Mouse (Mus musculus): ENCODE data around the gene Atl2. TPM values are rescaled to one million over a fixed set of nuclear protein-coding genes. Genes with fewer than 3 reads are reported as not detected.

Atl2 gene
- polyA plus RNA-seq, 1 experiment from 2014 or later = 30.8 TPM

GRCm38 (mm10) chr17:79919566-79920350 lies 23.8 kb upstream of the Atl2 start:
- Histone ChIP-seq H3K4me3 (replicated peaks) (no peak overlapping the region), H3K27ac (no peak overlapping the region), H3K36me3 (no peaks in the 10 kb centered on the region), H3K4me2 (replicated peaks) (no peak overlapping the region), H3K9me3 (no peaks in the 10 kb centered on the region), H3K4me1 (replicated peaks) (peaks cover 3% of the 10 kb centered on the region; the same call in 1 of the 2 replicates), H3K9ac (replicated peaks) (no peak overlapping the region), H3K27me3 (no peaks in the 10 kb centered on the region)
- 65% methylated on average over 15 of the region's 15 CpGs for WGBS
- ATAC-seq = no peak

- no peaks in the 10 kb centered on the region for H3K9me3 ChIP-seq
- H3K4me2 ChIP-seq (replicated peaks) = no peak overlapping the region
- no peak overlapping the region for H3K4me3 ChIP-seq (replicated peaks)
- 34% methylated on average over 9 of the region's 9 CpGs for WGBS
- ATAC-seq = no peak
- peaks cover 3% of the 10 kb centered on the region; the same call in 1 of the 2 replicates for H3K4me1 ChIP-seq (replicated peaks)
- no peaks in the 10 kb centered on the region for H3K36me3 ChIP-seq
- no peak overlapping the region for H3K27ac ChIP-seq
- H3K9ac ChIP-seq (replicated peaks) = no peak overlapping the region
- no peaks in the 10 kb centered on the region for H3K27me3 ChIP-seq
Measured at GRCm38 (mm10) chr17:79918484-79919004, 22.6 kb upstream of the Atl2 start.

GRCm38 (mm10) chr17:79916996-79917395 lies 21.1 kb upstream of the Atl2 start:
- no peak for ATAC-seq
- Histone ChIP-seq H3K4me2 (replicated peaks) (no peak overlapping the region), H3K4me3 (replicated peaks) (no peak overlapping the region), H3K9ac (replicated peaks) (no peak overlapping the region), H3K27me3 (no peaks in the 10 kb centered on the region), H3K36me3 (no peaks in the 10 kb centered on the region), H3K27ac (no peak overlapping the region), H3K4me1 (replicated peaks) (peaks cover 3% of the 10 kb centered on the region; the same call in 1 of the 2 replicates), H3K9me3 (no peaks in the 10 kb centered on the region)
- WGBS = 90% methylated on average over 9 of the region's 9 CpGs

GRCm38 (mm10) chr17:79912174-79912573 lies 16.3 kb upstream of the Atl2 start:
- Histone ChIP-seq H3K4me3 (replicated peaks) (no peak overlapping the region), H3K9me3 (no peaks in the 10 kb centered on the region), H3K4me1 (replicated peaks) (no peaks in the 10 kb centered on the region), H3K9ac (replicated peaks) (no peak overlapping the region), H3K36me3 (no peaks in the 10 kb centered on the region), H3K27ac (no peak overlapping the region), H3K4me2 (replicated peaks) (no peak overlapping the region), H3K27me3 (no peaks in the 10 kb centered on the region)
- 78% methylated on average over 2 of the region's 2 CpGs for WGBS
- ATAC-seq = no peak

- no peaks in the 10 kb centered on the region for H3K27me3 ChIP-seq
- no peak overlapping the region for H3K4me2 ChIP-seq (replicated peaks)
- no peak for ATAC-seq
- H3K9me3 ChIP-seq = no peaks in the 10 kb centered on the region
- H3K36me3 ChIP-seq = no peaks in the 10 kb centered on the region
- no peaks in the 10 kb centered on the region for H3K4me1 ChIP-seq (replicated peaks)
- no peak overlapping the region for H3K27ac ChIP-seq
- H3K4me3 ChIP-seq (replicated peaks) = no peak overlapping the region
- WGBS = 83% methylated on average over 3 of the region's 3 CpGs
- H3K9ac ChIP-seq (replicated peaks) = no peak overlapping the region
Measured at GRCm38 (mm10) chr17:79911718-79912117, 15.8 kb upstream of the Atl2 start.

- no peaks in the 10 kb centered on the region for H3K9me3 ChIP-seq
- no peak overlapping the region for H3K4me3 ChIP-seq (replicated peaks)
- ATAC-seq = no peak
- H3K4me1 ChIP-seq (replicated peaks) = no peaks in the 10 kb centered on the region
- no peaks in the 10 kb centered on the region for H3K36me3 ChIP-seq
- H3K27me3 ChIP-seq = no peaks in the 10 kb centered on the region
- H3K4me2 ChIP-seq (replicated peaks) = no peak overlapping the region
- H3K27ac ChIP-seq = no peak overlapping the region
- H3K9ac ChIP-seq (replicated peaks) = no peak overlapping the region
- WGBS = 91% methylated on average over 12 of the region's 12 CpGs
Measured at GRCm38 (mm10) chr17:79909571-79909970, 13.6 kb upstream of the Atl2 start.

GRCm38 (mm10) chr17:79907698-79908097 lies 11.8 kb upstream of the Atl2 start:
- 73% methylated on average over 4 of the region's 4 CpGs for WGBS
- Histone ChIP-seq H3K9me3 (no peaks in the 10 kb centered on the region), H3K4me3 (replicated peaks) (no peak overlapping the region), H3K36me3 (no peaks in the 10 kb centered on the region), H3K4me2 (replicated peaks) (no peak overlapping the region), H3K9ac (replicated peaks) (no peak overlapping the region), H3K27ac (no peak overlapping the region), H3K4me1 (replicated peaks) (no peaks in the 10 kb centered on the region), H3K27me3 (no peaks in the 10 kb centered on the region)
- no peak for ATAC-seq

GRCm38 (mm10) chr17:79906791-79907494 lies 11.0 kb upstream of the Atl2 start:
- no peak for ATAC-seq
- Histone ChIP-seq H3K4me1 (replicated peaks) (no peaks in the 10 kb centered on the region), H3K27me3 (no peaks in the 10 kb centered on the region), H3K9me3 (no peaks in the 10 kb centered on the region), H3K27ac (no peak overlapping the region), H3K4me3 (replicated peaks) (no peak overlapping the region), H3K36me3 (no peaks in the 10 kb centered on the region), H3K4me2 (replicated peaks) (no peak overlapping the region), H3K9ac (replicated peaks) (no peak overlapping the region)
- 91% methylated on average over 8 of the region's 8 CpGs for WGBS

GRCm38 (mm10) chr17:79904593-79904992 lies 8.7 kb upstream of the Atl2 start:
- Histone ChIP-seq H3K36me3 (no peaks in the 10 kb centered on the region), H3K4me2 (replicated peaks) (no peak overlapping the region), H3K9me3 (no peaks in the 10 kb centered on the region), H3K27ac (no peak overlapping the region), H3K9ac (replicated peaks) (no peak overlapping the region), H3K27me3 (no peaks in the 10 kb centered on the region), H3K4me1 (replicated peaks) (0 out of 2 replicates have a peak, but pooled peaks cover 4% of the 10 kb centered on the region), H3K4me3 (replicated peaks) (no peak overlapping the region)
- no peak for ATAC-seq
- 92% methylated on average over 4 of the region's 4 CpGs for WGBS

GRCm38 (mm10) chr17:79901207-79901606 lies 5.3 kb upstream of the Atl2 start:
- H3K9me3 ChIP-seq = no peaks in the 10 kb centered on the region
- H3K36me3 ChIP-seq = no peaks in the 10 kb centered on the region
- no peak overlapping the region for H3K27ac ChIP-seq
- no peak overlapping the region for H3K9ac ChIP-seq (replicated peaks)
- H3K27me3 ChIP-seq = peaks cover 22% of the 10 kb centered on the region
- peaks cover 5% of the 10 kb centered on the region; the same call in 1 of the 2 replicates for H3K4me1 ChIP-seq (replicated peaks)
- H3K4me2 ChIP-seq (replicated peaks) = no peak overlapping the region
- WGBS = 57% methylated on average over 6 of the region's 6 CpGs
- ATAC-seq = no peak
- H3K4me3 ChIP-seq (replicated peaks) = no peak overlapping the region

- Histone ChIP-seq H3K27ac (no peak overlapping the region), H3K4me2 (replicated peaks) (no peak overlapping the region), H3K27me3 (peaks cover 23% of the 10 kb centered on the region), H3K36me3 (no peaks in the 10 kb centered on the region), H3K9me3 (no peaks in the 10 kb centered on the region), H3K4me1 (replicated peaks) (peaks cover 23% of the 10 kb centered on the region), H3K4me3 (replicated peaks) (no peak overlapping the region), H3K9ac (replicated peaks) (no peak overlapping the region)
- 89% methylated on average over 6 of the region's 6 CpGs for WGBS
- ATAC-seq = no peak
Measured at GRCm38 (mm10) chr17:79898156-79898746, 2.3 kb upstream of the Atl2 start.

GRCm38 (mm10) chr17:79897666-79898065 lies 1.7 kb upstream of the Atl2 start:
- no peak overlapping the region for H3K27ac ChIP-seq
- no peaks in the 10 kb centered on the region for H3K9me3 ChIP-seq
- ATAC-seq = no peak
- H3K4me3 ChIP-seq (replicated peaks) = no peak overlapping the region
- peaks cover 28% of the 10 kb centered on the region for H3K4me1 ChIP-seq (replicated peaks)
- no peaks in the 10 kb centered on the region for H3K36me3 ChIP-seq
- H3K4me2 ChIP-seq (replicated peaks) = no peak overlapping the region
- WGBS = 82% methylated on average over 3 of the region's 3 CpGs
- peaks cover 23% of the 10 kb centered on the region for H3K27me3 ChIP-seq
- H3K9ac ChIP-seq (replicated peaks) = no peak overlapping the region
